Mouse (Mus musculus) bone marrow macrophage, adult 2 months (primary cell): Measurements from ENCODE around the gene Prrx1.

Experiments
- CTCF ChIP-seq: IDR thresholded peaks from 2 replicates; pipeline ENCODE4 v1.5.1; 2012; ENCODE audit warnings: low read depth, mild to moderate bottlenecking, low read length, moderate library complexity
- POLR2A ChIP-seq: IDR thresholded peaks from 2 replicates; pipeline ENCODE4 v1.6.1; 2012; ENCODE audit warnings: mild to moderate bottlenecking, low read depth, low read length, borderline replicate concordance

GRCm38 (mm10) chr1:163359521-163359920 lies 46.0 kb upstream of the Prrx1 start:
- TF ChIP-seq POLR2A (no peak), CTCF (no peak)
